Mouse (Mus musculus): Measurements from ENCODE around the gene Dnase1l2.
A peak's percentile ranks its signal among the peaks of the same experiment; 100 is the strongest.
"Not testable (repeated sequence)": the region's sequence is repeated elsewhere in the genome, so short reads cannot be mapped to it uniquely, and the experiment has no call there.

The Dnase1l2 gene

DNA sequence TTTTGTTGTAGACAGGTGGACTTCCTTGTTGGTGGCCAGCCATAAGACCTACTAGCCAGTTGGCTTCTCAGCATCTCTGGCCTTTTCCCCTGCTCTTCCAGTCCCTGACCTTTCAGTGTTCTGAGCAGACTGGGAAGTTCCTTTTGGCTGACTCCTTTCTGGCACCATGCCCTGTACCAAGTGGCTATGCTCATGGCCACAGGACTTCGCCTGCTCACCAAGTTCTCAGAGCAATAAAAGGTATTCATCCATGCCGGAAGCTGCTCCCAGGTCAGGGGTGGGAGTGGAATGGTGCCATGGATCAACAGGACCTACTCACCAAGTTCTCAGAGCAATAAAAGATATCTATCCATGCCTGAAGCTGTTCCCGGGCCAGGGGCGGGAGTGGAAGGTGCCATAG, 29.6 kb upstream of the Dnase1l2 start:
- DNase-seq (ENCODE audit: low spot score): no peak

- no peak for DNase-seq (ENCODE audit: low spot score)
These were observed 28.0 kb upstream of the Dnase1l2 start for GRCm38 (mm10) chr17:24470701-24471527.

GRCm38 (mm10) chr17:24469910-24470602, 27.2 kb upstream of the Dnase1l2 start, which contains the start of the genes E4f1 and Pgp:
Gene E4f1 (minus strand): TSS chr17:24470313.
Gene Pgp (plus strand): TSS chr17:24470392.
- peak; percentile 99 for DNase-seq (ENCODE audit: low spot score)

DNA sequence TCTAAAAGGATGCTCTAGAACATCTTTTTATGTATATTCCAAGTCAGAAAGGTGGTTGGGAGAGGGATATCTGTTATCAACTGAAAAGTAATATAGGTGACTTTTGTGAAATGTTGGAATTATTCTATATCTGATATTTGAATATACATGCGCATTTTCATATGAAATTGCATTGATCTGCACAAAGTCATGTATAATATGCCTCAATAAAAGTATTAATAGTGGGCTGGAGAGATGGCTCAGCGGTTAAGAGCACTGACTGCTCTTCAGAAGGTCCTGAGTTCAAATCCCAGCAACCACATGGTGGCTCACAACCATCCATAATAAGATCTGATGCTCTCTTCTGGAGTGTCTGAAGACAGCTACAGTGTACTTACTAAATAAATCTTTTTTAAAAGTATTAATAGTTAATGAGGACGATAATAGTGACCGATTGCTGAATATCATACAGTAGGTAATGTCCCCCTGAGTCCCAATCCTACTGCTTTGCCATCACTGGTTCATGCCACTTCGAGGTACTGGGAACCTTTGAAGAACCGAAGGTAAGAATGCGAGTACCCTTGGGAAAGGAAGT, 26.5 kb upstream of the Dnase1l2 start:
- DNase-seq (ENCODE audit: low spot score): no peak

GRCm38 (mm10) chr17:24468636-24469246, 25.8 kb upstream of the Dnase1l2 start:
- DNase-seq (ENCODE audit: low spot score): no peak

DNA sequence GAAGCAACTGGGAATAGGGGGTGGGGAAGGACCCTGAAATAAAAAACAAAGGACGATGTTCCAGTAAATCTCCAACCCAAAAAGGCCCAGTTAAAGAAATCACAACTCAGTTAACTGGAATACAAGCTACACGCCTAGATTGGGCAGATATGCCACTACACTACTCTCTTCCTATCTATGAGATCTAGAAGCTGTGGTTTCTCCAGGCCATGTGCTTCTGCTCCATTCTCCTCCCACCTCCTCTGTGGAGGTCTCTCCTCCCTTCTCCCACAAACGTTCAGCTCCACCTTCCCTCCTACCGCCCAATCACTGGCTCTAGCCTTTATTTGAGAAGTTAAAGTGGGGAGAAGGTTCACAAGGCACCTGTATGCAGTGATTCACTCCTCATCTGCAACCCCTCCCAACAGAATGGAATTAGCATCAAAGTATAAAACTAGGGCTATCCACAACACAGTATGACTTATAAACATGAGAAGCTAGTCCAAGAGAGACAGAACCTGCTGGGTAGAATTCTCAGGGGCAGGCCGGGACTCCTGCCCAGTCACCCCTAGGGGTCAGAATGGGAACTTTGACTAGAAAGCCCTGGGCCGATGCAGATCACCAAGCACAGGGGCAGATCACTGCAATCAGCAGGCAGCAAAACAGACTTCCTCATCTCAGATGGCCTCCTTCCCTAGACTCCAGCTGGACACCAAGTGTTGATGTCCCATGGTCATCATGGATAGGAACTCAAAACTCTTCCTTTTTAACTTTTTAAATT, 20.6 kb upstream of the Dnase1l2 start:
- no peak for DNase-seq (ENCODE audit: low spot score)

DNA sequence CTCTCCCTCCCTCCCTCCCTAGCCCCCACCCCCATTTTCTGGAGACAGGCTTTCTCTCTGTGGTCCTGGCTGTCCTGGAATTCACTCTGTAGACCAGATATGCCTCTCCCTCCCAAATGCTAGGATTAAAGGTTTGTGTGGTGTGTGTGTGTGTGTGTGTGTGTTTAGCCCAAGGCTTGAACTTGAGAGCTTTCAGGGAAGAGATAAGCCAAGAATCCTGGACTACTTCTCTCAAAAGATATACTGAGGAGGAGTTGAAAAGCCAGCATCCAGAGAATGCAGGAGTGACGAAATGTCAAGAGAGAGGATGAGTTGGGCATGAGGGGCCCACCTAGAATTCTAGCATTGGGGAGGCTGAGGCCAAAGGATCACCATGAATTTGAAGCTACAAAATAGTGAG, 20.0 kb upstream of the Dnase1l2 start:
- DNase-seq (ENCODE audit: low spot score): no peak

- no peak for DNase-seq (ENCODE audit: low spot score)
These were observed 18.7 kb upstream of the Dnase1l2 start for GRCm38 (mm10) chr17:24461580-24461979.

- not testable (repeated sequence) for DNase-seq (ENCODE audit: low spot score)
These were observed 12.8 kb upstream of the Dnase1l2 start for GRCm38 (mm10) chr17:24455523-24456206.

DNA sequence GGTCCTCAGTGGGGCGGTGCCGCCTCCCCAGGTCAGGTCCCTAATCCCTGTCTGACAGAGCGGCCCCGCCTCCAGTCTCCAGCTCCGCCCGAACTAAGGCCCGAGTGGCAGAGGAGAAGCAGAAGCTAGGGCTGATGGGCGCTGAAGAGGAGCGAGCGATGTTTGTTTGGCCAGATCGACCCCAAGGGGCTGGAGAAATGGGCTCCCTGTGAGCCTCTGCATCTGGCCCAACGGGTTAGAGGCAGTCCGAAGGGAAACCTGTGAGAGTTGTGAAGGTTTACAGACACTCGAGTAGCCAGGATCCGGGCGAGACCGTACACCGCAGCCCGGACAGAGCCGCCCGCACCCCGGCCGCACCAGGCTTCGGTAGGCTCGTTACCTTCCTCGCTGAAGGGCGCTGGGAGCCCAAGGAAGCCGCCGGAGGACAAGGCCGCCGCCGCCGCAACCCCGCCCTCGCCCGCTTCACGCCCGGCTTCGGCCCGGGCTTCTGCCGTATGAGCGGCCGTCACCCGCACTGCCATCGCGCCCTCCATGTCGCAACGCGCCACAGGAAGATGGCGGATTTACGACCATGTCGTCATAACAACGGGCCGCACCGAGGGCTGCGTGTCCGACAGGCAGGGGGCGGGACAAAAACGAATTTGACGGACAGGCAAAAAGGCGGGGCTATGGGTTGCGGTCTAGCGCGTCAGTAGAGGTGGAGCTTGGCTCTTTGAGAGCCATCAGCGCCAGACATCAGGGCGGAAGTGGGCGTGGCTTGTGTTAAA, 12.0 kb upstream of the Dnase1l2 start:
- peak; percentile 99 for DNase-seq (ENCODE audit: low spot score)

DNA sequence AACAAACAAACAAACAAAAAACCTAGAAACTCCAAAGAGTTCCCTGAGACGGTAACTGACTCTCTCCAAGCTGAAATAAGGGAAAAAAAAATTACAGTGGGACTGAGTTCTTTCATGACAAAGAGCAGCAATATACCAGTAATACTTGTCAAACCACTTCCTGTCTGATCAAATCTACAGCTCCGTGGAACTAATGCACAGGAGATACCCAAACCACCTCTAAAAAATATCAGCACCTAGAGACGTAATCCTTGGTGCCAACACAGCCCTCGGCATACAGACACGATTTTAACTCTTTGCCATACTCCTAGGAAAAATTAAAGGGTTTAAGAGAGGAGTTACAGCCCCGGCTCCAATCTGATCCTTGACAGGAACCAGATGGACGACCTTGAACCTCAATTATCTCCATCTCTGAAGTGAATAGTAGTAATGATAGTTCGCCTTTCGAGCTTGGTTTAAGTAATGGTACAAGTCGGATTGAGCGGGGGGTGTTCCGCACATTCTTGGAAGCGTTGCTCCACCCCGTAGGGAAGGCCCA, 11.4 kb upstream of the Dnase1l2 start:
- DNase-seq (ENCODE audit: low spot score): no peak

GRCm38 (mm10) chr17:24453372-24453771, 10.5 kb upstream of the Dnase1l2 start:
- DNase-seq (ENCODE audit: low spot score): no peak

GRCm38 (mm10) chr17:24451220-24451619, 8.3 kb upstream of the Dnase1l2 start:
- no peak for DNase-seq (ENCODE audit: low spot score)

- no peak for DNase-seq (ENCODE audit: low spot score)
These were observed 6.6 kb upstream of the Dnase1l2 start for GRCm38 (mm10) chr17:24449507-24449906.

- no peak for DNase-seq (ENCODE audit: low spot score)
These were observed 3.7 kb upstream of the Dnase1l2 start for GRCm38 (mm10) chr17:24446590-24446989.

DNA sequence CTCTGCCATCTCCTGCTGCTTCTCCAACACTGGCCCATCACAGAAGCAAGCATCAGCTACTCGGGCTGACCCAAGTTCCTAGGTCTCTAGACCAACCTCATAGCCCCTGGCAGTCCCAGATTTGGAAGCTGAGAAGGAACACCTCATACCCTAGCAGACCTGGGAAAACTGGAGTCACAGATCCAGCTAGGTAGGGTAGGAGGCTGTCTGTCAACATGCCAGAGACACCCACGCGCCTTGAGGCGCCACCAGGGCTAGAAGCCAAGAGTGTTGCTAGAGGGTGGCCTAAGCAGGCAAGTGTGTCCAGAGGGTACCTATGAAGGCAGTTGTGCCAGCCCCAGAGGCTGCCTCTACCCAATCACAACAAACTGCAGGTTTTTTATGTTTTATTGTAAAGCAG, 504 bp upstream of the Dnase1l2 start:
- DNase-seq (ENCODE audit: low spot score): no peak

GRCm38 (mm10) chr17:24442107-24442506, 798 bp downstream of the Dnase1l2 start:
- no peak for DNase-seq (ENCODE audit: low spot score)

DNA sequence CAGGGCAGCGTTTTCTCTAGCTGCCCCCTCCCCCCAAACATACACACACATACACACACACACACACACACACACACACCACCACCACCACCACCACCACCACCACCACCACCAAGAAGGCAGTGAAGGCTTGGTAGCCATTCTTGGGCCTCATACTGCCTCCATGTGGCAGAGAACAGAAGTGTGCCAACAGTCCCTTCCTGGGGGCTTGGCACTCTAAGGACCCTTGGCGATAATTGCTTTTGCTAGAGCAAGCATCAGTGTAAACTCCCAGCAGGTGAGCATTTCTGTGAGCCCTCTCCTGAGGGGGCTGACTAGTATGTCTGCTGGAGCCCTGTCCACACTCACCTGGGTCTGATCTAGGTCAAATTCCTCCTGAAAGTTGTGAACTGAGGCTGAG, 1.8 kb downstream of the Dnase1l2 start:
- no peak for DNase-seq (ENCODE audit: low spot score)

DNA sequence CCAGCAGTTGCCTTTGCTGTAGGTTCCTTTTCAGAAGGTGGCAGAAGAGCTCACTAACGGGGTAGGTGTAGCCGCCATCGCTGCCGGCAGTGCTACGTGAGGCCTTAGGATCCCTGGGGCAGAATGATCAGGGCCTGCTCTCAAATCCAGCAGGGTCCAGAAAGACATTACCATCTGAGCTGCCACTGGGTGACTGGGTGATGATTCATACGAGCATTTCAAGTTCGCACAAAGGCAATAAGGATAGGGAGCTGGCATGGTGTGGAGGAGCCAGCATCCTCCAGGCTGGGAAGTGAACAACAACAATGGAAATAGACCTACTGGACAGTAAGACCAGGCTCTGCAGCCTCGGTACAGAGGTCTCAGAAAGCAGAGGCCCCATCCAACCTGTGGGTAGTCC, 2.5 kb downstream of the Dnase1l2 start:
- no peak for DNase-seq (ENCODE audit: low spot score)

DNA sequence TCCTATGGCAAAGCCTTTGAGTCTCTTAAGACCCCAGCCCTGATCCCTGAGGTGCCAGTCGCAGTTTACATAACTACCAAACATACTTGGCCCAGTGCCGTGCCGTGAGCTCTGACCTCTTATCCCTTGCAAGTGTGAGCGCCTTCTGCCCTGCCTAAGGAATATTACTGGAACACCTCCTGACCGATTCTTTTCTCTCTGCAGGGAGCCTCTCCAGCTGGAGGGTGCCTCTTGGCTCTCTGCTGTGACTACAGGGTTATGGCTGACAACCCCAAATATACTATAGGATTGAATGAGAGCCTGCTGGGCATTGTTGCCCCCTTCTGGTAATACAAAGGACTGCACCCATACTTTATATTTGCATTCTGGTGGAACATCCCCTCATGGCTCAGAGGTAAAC, 5.9 kb downstream of the Dnase1l2 start:
- DNase-seq (ENCODE audit: low spot score): no peak

All from left cerebral cortex, adult 11 months (tissue).